Mouse (Mus musculus) lung, adult 10 weeks (tissue): ENCODE data around the gene Itfg2. TPM values are rescaled to one million over a fixed set of nuclear protein-coding genes. Genes with fewer than 3 reads are reported as not detected.

Experiments used
- polyA plus RNA-seq: library from polyadenylated mRNA; stranded (reverse); fragments of 350-450 nt; fragmentation: Illumina TruSeq; extraction: RNeasy Lipid Tissue Mini Kit (QIAGEN cat#74804); gene quantifications from one replicate; pipeline ENCODE4 v1.2.3, GENCODE M21; 2014; ENCODE audit warnings: low read depth, low replicate concordance; ENCODE audit not compliant: insufficient read depth

Itfg2 gene
- polyA plus RNA-seq, result 14.1 TPM

GRCm38 (mm10) chr6:128424269-128425019 lies at the start of gene Itfg2:
TSS of gene Itfg2 (minus strand) at chr6:128424931.

GRCm38 (mm10) chr6:128438317-128438870 lies 13.7 kb upstream of the Itfg2 start, which contains the start of gene Fkbp4:
TSS of gene Fkbp4 (minus strand) at chr6:128438677.

GRCm38 (mm10) chr6:128398996-128399395 lies 25.7 kb downstream of the Itfg2 start, which contains the start of gene Nrip2:
TSS of gene Nrip2 (plus strand) at chr6:128399296.

GRCm38 (mm10) chr6:128375192-128375591 lies 49.5 kb downstream of the Itfg2 start, which contains the start of the genes Tex52 and Gm44596:
TSS of gene Tex52 (plus strand) at chr6:128375456.
TSS of gene Gm44596 (plus strand) at chr6:128375503.

GRCm38 (mm10) chr6:128362381-128363006 lies 62.2 kb downstream of the Itfg2 start, which contains the start of the genes Rhno1 and Foxm1:
TSS of gene Rhno1 (minus strand) at chr6:128362911.
TSS of gene Foxm1 (plus strand) at chr6:128362967.

Other genes with a start within 250 kb of the Itfg2 start
- gene Tead4, start 124.1 kb downstream of the Itfg2 start, polyA plus RNA-seq, result 5.7 TPM
- gene Tulp3, start 69.1 kb downstream of the Itfg2 start, polyA plus RNA-seq, result 10.2 TPM
- 17.4 TPM for gene Rhno1, start 62.0 kb downstream of the Itfg2 start, polyA plus RNA-seq
- gene Foxm1, start 62.0 kb downstream of the Itfg2 start, polyA plus RNA-seq, result 0.58 TPM
- not detected for gene Tex52, start 49.5 kb downstream of the Itfg2 start, polyA plus RNA-seq
- not detected for gene Gm44596, start 49.4 kb downstream of the Itfg2 start, polyA plus RNA-seq
- gene Nrip2, start 25.6 kb downstream of the Itfg2 start, polyA plus RNA-seq, result 0.32 TPM
- gene Fkbp4, start 13.7 kb upstream of the Itfg2 start, polyA plus RNA-seq, result 133 TPM
- gene Pzp, start 101.8 kb upstream of the Itfg2 start, polyA plus RNA-seq, result 1.5 TPM
- gene A2ml1, start 156.7 kb upstream of the Itfg2 start, polyA plus RNA-seq, result 21.6 TPM
- 1.3 TPM for gene Klrb1a, start 198.6 kb upstream of the Itfg2 start, polyA plus RNA-seq
- not detected for gene Clec2h, start 237.5 kb upstream of the Itfg2 start, polyA plus RNA-seq